Comparison of ENCODE assay signal across 15 mouse cellular contexts in the genomic region with DNA sequence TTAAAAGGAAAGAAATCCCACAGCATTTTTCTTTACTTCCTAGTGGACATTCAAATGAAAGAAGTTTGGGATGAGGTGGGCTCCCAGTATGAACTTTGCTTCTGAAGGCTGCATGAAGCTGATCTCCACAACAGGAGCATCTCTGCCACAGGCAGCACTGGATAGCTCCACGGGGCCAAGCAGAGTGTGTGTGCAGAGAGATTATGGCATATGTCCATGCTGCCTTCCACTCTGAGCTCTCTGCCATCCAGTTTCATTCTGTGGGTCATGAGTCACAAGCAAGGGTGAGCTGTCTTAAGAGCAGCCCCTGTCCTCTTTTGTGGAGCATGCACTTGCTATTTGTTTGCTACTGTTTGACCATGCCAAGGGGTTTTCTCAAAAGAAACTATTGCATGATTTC. TPM values are rescaled to one million over a fixed set of nuclear protein-coding genes. Genes with fewer than 3 reads are reported as not detected.
DNase-seq lines count a peak whose midpoint lies in the region; ATAC-seq lines count a peak whose summit lies in the region.
"Had no signal": no experiment of that assay in that cellular context is flagged by ENCODE, and none has a peak within 500 bp of the region (broad histone marks: within the 10 kb centered on the region; RNA-seq: fewer than 3 reads in every experiment).

No protein-coding gene starts in this region.

- 36% methylated on average over 1 of the region's 1 CpGs for WGBS in midbrain, embryonic 11.5 days
- WGBS in midbrain, embryonic 14.5 days = 15% methylated on average over 1 of the region's 1 CpGs
- 69% methylated on average over 1 of the region's 1 CpGs for WGBS in embryonic facial prominence, embryonic 10.5 days
- WGBS in limb, embryonic 10.5 days = 29% methylated on average over 1 of the region's 1 CpGs

- no peak for ATAC-seq in midbrain, embryonic 11.5 days (ENCODE audit: low FRiP score)
- no peak for ATAC-seq in midbrain, embryonic 14.5 days (ENCODE audit: low FRiP score, low TSS enrichment)

- no peak overlapping the region; the same call in 1 of the 2 replicates for H3K4me2 ChIP-seq in midbrain, embryonic 11.5 days
- no peak overlapping the region for H3K4me2 ChIP-seq in midbrain, embryonic 14.5 days (ENCODE audit: low read length)
- H3K4me2 ChIP-seq: heart, embryonic 15.5 days; liver, embryonic 11.5 days had no signal

- H3K9ac ChIP-seq in midbrain, embryonic 11.5 days (ENCODE audit: low read length) = no peak overlapping the region
- H3K9ac ChIP-seq in midbrain, embryonic 14.5 days (replicated peaks; ENCODE audit: low read length) = no peak overlapping the region
- H3K9ac ChIP-seq: heart, embryonic 15.5 days had no signal

- H3K36me3 ChIP-seq in midbrain, embryonic 11.5 days (ENCODE audit: control insufficient read depth, insufficient read depth, low read length) = no peaks in the 10 kb centered on the region
- no peaks in the 10 kb centered on the region for H3K36me3 ChIP-seq in midbrain, embryonic 14.5 days (ENCODE audit: control insufficient read depth, insufficient read depth, low read length)
- H3K36me3 ChIP-seq in embryonic facial prominence, embryonic 10.5 days (replicated peaks) = peaks cover 6% of the 10 kb centered on the region; the same call in 1 of the 2 replicates
- peaks cover 30% of the 10 kb centered on the region for H3K36me3 ChIP-seq in limb, embryonic 10.5 days
- H3K36me3 ChIP-seq: heart, embryonic 15.5 days had no signal

- no peak overlapping the region for H3K4me3 ChIP-seq in midbrain, embryonic 11.5 days (ENCODE audit: low read depth, low read length)
- no peak overlapping the region for H3K4me3 ChIP-seq in midbrain, embryonic 14.5 days (replicated peaks; ENCODE audit: low read depth, low read length)
- H3K4me3 ChIP-seq in embryonic facial prominence, embryonic 10.5 days = peak overlapping the region; percentile 21; the same call in 1 of the 2 replicates
- H3K4me3 ChIP-seq in limb, embryonic 10.5 days = peak overlapping the region; percentile 57
- H3K4me3 ChIP-seq: heart, embryonic 15.5 days had no signal

- H3K27ac ChIP-seq in midbrain, embryonic 11.5 days (ENCODE audit: low read depth, low read length) = no peak overlapping the region
- no peak overlapping the region for H3K27ac ChIP-seq in midbrain, embryonic 14.5 days (replicated peaks; ENCODE audit: low read depth, low read length)
- peak overlapping the region; percentile 79 for H3K27ac ChIP-seq in embryonic facial prominence, embryonic 10.5 days (replicated peaks)
- H3K27ac ChIP-seq in limb, embryonic 10.5 days = peak overlapping the region; percentile 90
- H3K27ac ChIP-seq: heart, embryonic 15.5 days had no signal

- H3K4me1 ChIP-seq in midbrain, embryonic 11.5 days (ENCODE audit: control insufficient read depth, insufficient read depth, low read length) = peaks cover 26% of the 10 kb centered on the region
- peaks cover 15% of the 10 kb centered on the region for H3K4me1 ChIP-seq in midbrain, embryonic 14.5 days (ENCODE audit: control insufficient read depth, insufficient read depth, low read length)
- H3K4me1 ChIP-seq in embryonic facial prominence, embryonic 10.5 days = peaks cover 62% of the 10 kb centered on the region
- H3K4me1 ChIP-seq in limb, embryonic 10.5 days = peaks cover 66% of the 10 kb centered on the region

- no peaks in the 10 kb centered on the region for H3K9me3 ChIP-seq in midbrain, embryonic 11.5 days (ENCODE audit: control insufficient read depth, low read length)
- H3K9me3 ChIP-seq in midbrain, embryonic 14.5 days (ENCODE audit: control insufficient read depth, low read length) = no peaks in the 10 kb centered on the region
- H3K9me3 ChIP-seq in embryonic facial prominence, embryonic 10.5 days = no peaks in the 10 kb centered on the region
- H3K9me3 ChIP-seq in limb, embryonic 10.5 days (replicated peaks) = no peaks in the 10 kb centered on the region
- H3K9me3 ChIP-seq: heart, embryonic 15.5 days had no signal

- no peaks in the 10 kb centered on the region; the same call in 1 of the 2 replicates for H3K27me3 ChIP-seq in midbrain, embryonic 11.5 days (ENCODE audit: control insufficient read depth, insufficient read depth, low read length)
- no peaks in the 10 kb centered on the region for H3K27me3 ChIP-seq in midbrain, embryonic 14.5 days (ENCODE audit: control insufficient read depth, insufficient read depth, low read length)
- no peaks in the 10 kb centered on the region for H3K27me3 ChIP-seq in embryonic facial prominence, embryonic 10.5 days (replicated peaks; ENCODE audit: low read depth, poor library complexity, severe bottlenecking)
- H3K27me3 ChIP-seq in limb, embryonic 10.5 days (ENCODE audit: low read depth, poor library complexity, severe bottlenecking) = no peaks in the 10 kb centered on the region
- H3K27me3 ChIP-seq: CH12.LX; heart, embryonic 15.5 days had no signal

- peak; percentile 56 for DNase-seq in midbrain, embryonic 11.5 days (ENCODE audit: low spot score, missing footprints)
- DNase-seq in midbrain, embryonic 14.5 days = no peak
- DNase-seq in embryonic facial prominence, embryonic 10.5 days (ENCODE audit: low spot score) = no peak
- no peak for DNase-seq in limb, embryonic 10.5 days (ENCODE audit: low spot score)
- DNase-seq in thymus, postnatal 25 days = no peak
- DNase-seq in Muller cell, postnatal 12 days (ENCODE audit: inconsistent ontology term) = no peak
- no peak for DNase-seq in urinary bladder, adult 2 months (ENCODE audit: low spot score)
- DNase-seq: cerebellum, adult 11-12 months; gastrocnemius, postnatal 10 days; heart, adult 18-20 months; kidney, postnatal 25 days; retina, postnatal 1 day had no signal

RNA-seq across cellular contexts. Expression of a gene that starts 3.1 kb away (rescaled TPM):
- polyA plus RNA-seq in midbrain, embryonic 11.5 days (2014; fragmentation: Nextera tagmentation; extraction: Ambion mirVana) = 46.9 and 54.6 TPM in 2 replicates
- 8.1 and 9.2 TPM in 2 replicates for polyA plus RNA-seq in midbrain, embryonic 14.5 days (2014; fragmentation: Nextera tagmentation; extraction: Ambion mirVana)
- 74.4 and 83.9 TPM in 2 replicates for polyA plus RNA-seq in embryonic facial prominence, embryonic 10.5 days (2016; fragmentation: Nextera tagmentation; extraction: Ambion mirVana)
- polyA plus RNA-seq in limb, embryonic 10.5 days (2016; fragmentation: Nextera tagmentation; extraction: Ambion mirVana) = 216 and 262 TPM in 2 replicates
- 1.6 and 1.8 TPM in 2 replicates for polyA plus RNA-seq in urinary bladder, adult 2 months (2012; rRNA removed)

RNA-seq across cellular contexts. Expression of a gene that starts 31.5 kb away (rescaled TPM):
- 31.7 and 33.0 TPM in 2 replicates for polyA plus RNA-seq in midbrain, embryonic 11.5 days (2014; fragmentation: Nextera tagmentation; extraction: Ambion mirVana)
- 24.0 and 26.2 TPM in 2 replicates for polyA plus RNA-seq in midbrain, embryonic 14.5 days (2014; fragmentation: Nextera tagmentation; extraction: Ambion mirVana)
- polyA plus RNA-seq in embryonic facial prominence, embryonic 10.5 days (2016; fragmentation: Nextera tagmentation; extraction: Ambion mirVana) = 36.0 and 37.3 TPM in 2 replicates
- polyA plus RNA-seq in limb, embryonic 10.5 days (2016; fragmentation: Nextera tagmentation; extraction: Ambion mirVana) = 36.6 and 38.8 TPM in 2 replicates
- polyA plus RNA-seq in urinary bladder, adult 2 months (2012; rRNA removed) = 25.1 and 32.0 TPM in 2 replicates

Comparison
In these comparisons a context has a peak if more than half of its experiments do, and no peak if none do; other contexts are left out.
1. H3K27ac ChIP-seq: peak in embryonic facial prominence, embryonic 10.5 days (single experiment) and limb, embryonic 10.5 days (single experiment); none in midbrain, embryonic 11.5 days (single experiment) and midbrain, embryonic 14.5 days (single experiment).
2. H3K4me3 ChIP-seq: peak in embryonic facial prominence, embryonic 10.5 days (single experiment) and limb, embryonic 10.5 days (single experiment); none in midbrain, embryonic 11.5 days (single experiment) and midbrain, embryonic 14.5 days (single experiment).